ENCODE assay signal across 8 mouse cellular contexts in genomic region chr2:70259357-70260000, GRCm38 (mm10).
A peak's percentile ranks its signal among the peaks of the same experiment; 100 is the strongest.
DNase-seq lines count a peak whose midpoint lies in the region; ATAC-seq and TF ChIP-seq lines count a peak whose summit lies in the region.

No protein-coding gene starts in this region.

- H3K36me3 ChIP-seq in kidney, embryonic 16.5 days (ENCODE audit: insufficient read depth, low read length), result no peaks in the 10 kb centered on the region
- no peaks in the 10 kb centered on the region for H3K36me3 ChIP-seq in limb, embryonic 14.5 days (ENCODE audit: control insufficient read depth, insufficient read depth, low read length)

- POLR2A ChIA-PET in Patski (lab: Charles Lee), result interaction anchor here (0.6 to 1.1 kb wide), 6 partner anchors 8 to 255 kb away, joined by 3 to 5 read pairs (median 3); no protein-coding TSS in a partner anchor

- CTCF ChIA-PET in Patski (lab: Charles Lee), result interaction anchor here (0.6 to 2.4 kb wide), 33 partner anchors 9 to 361 kb away, joined by 3 to 20 read pairs (median 4); no protein-coding TSS in a partner anchor

- no peaks in the 10 kb centered on the region for H3K9me3 ChIP-seq in kidney, embryonic 16.5 days (ENCODE audit: low read length)
- no peaks in the 10 kb centered on the region for H3K9me3 ChIP-seq in limb, embryonic 14.5 days (ENCODE audit: control insufficient read depth, low read length)

- no peaks in the 10 kb centered on the region for H3K27me3 ChIP-seq in kidney, embryonic 16.5 days (ENCODE audit: insufficient read depth, low read length)
- H3K27me3 ChIP-seq in Patski, result no peaks in the 10 kb centered on the region
- H3K27me3 ChIP-seq in limb, embryonic 14.5 days (ENCODE audit: control insufficient read depth, insufficient read depth, low read length), result no peaks in the 10 kb centered on the region

- TF ChIP-seq CTCF in Patski (IDR thresholded peaks at IDR 0.05), result peak; percentile 64

- ATAC-seq in kidney, embryonic 16.5 days (ENCODE audit: low FRiP score, low TSS enrichment), result no peak
- no peak for ATAC-seq in Patski
- ATAC-seq in limb, embryonic 14.5 days (ENCODE audit: low FRiP score, low read depth), result no peak

- no peak overlapping the region for H3K27ac ChIP-seq in kidney, embryonic 16.5 days (ENCODE audit: low read length)
- no peak overlapping the region for H3K27ac ChIP-seq in limb, embryonic 14.5 days (replicated peaks; ENCODE audit: low read depth, low read length)

- H3K4me2 ChIP-seq in kidney, embryonic 16.5 days (replicated peaks; ENCODE audit: low read depth, low read length), result no peak overlapping the region
- no peak overlapping the region for H3K4me2 ChIP-seq in limb, embryonic 14.5 days (replicated peaks; ENCODE audit: low read depth, low read length, severe bottlenecking)

- no peak overlapping the region for H3K4me3 ChIP-seq in kidney, embryonic 16.5 days (ENCODE audit: low read length)
- no peak overlapping the region for H3K4me3 ChIP-seq in limb, embryonic 14.5 days (replicated peaks; ENCODE audit: low read length)

- in situ Hi-C loops in Patski (cut with MboI; ENCODE audit: low pct_unique_long_range_greater_than_20kb), result no loop called here

- no peak for TF ChIP-seq POLR2A in limb, embryonic 14.5 days (IDR thresholded peaks at IDR 0.05; ENCODE audit: borderline replicate concordance, extremely low read depth, insufficient read depth, insufficient read length)

- DNase-seq in kidney, postnatal 10 days, result peak; percentile 47
- no peak for DNase-seq in Patski (ENCODE audit: low read depth, low spot score)
- peak; percentile 69 for DNase-seq in embryo, embryonic 11 days
- DNase-seq in limb, embryonic 14.5 days (ENCODE audit: low spot score), result peak; percentile 47
- peak; percentile 5 for DNase-seq in yolk sac, embryonic 10.5 days (ENCODE audit: low spot score)
- DNase-seq in thymus, adult 18-20 months, result no peak
- DNase-seq in cerebellum, postnatal 4 days (ENCODE audit: low spot score in 2 of 2), result no peak

- 0 out of 2 replicates have a peak, but pooled peaks cover 9% of the 10 kb centered on the region for H3K4me1 ChIP-seq in kidney, embryonic 16.5 days (ENCODE audit: insufficient read depth, low read length)
- H3K4me1 ChIP-seq in limb, embryonic 14.5 days (ENCODE audit: control insufficient read depth, insufficient read depth, low read length), result peaks cover 4% of the 10 kb centered on the region

- H3K9ac ChIP-seq in kidney, embryonic 16.5 days (replicated peaks; ENCODE audit: low read length), result no peak overlapping the region
- H3K9ac ChIP-seq in limb, embryonic 14.5 days (ENCODE audit: low read depth, low read length, severe bottlenecking), result no peak overlapping the region

- WGBS in kidney, embryonic 16.5 days, result 16% methylated on average over 8 of the region's 8 CpGs
- 19% methylated on average over 8 of the region's 8 CpGs for WGBS in limb, embryonic 14.5 days

Comparison
In these comparisons a context has a peak if more than half of its experiments do, and no peak if none do; other contexts are left out.
1. DNase-seq: peak in kidney, postnatal 10 days (single experiment), embryo, embryonic 11 days (single experiment), limb, embryonic 14.5 days (single experiment) and yolk sac, embryonic 10.5 days (single experiment); none in Patski (single experiment), thymus, adult 18-20 months (0 of 2) and cerebellum, postnatal 4 days (0 of 2).